Mouse (Mus musculus): ENCODE results near the gene Arl13a.
"Not testable (repeated sequence)": the region's sequence is repeated elsewhere in the genome, so short reads cannot be mapped to it uniquely, and the experiment has no call there.

Gene Arl13a

DNA sequence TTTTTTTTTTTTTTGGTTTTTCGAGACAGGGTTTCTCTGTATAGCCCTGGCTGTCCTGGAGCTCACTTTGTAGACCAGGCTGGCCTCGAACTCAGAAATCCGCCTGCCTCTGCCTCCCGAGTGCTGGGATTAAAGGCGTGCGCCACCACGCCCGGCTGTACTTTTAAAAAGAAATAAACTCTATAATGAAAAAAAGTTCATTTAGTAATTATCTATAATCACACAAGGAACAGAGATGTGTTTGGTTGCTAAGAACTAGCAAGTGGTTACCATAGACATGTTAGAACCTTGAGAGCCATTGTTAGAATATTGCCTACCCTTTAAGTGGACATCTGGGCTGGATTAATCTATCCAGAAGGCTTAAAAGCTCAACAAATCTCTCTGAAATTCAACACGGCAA is at the start of gene Arl13a:
Gene Arl13a (plus strand): TSS at position 301 of the 400 bp plus-strand sequence.
- DNase-seq (ENCODE audit: low read depth, low spot score), result not testable (repeated sequence)

DNA sequence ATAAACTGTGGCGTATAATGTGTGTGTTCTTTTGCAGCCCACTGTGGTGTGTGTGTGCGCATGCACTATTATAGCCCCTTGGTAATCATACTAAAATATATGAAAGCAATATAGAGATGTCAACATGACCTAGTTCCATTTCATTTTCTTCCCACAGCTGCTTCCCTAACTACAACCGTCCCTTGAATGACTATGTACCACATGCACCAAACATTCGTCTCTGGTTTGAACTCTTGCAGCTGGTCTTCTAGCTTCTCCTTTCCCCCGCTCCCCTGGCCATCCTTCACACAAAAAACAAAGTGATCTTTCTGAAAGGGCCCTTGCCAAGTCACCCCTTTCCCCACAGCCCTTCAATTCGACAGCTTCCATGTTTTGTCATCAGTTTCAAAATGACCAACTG is 47.3 kb upstream of the Arl13a start:
- no peak for DNase-seq (ENCODE audit: low read depth, low spot score)

DNA sequence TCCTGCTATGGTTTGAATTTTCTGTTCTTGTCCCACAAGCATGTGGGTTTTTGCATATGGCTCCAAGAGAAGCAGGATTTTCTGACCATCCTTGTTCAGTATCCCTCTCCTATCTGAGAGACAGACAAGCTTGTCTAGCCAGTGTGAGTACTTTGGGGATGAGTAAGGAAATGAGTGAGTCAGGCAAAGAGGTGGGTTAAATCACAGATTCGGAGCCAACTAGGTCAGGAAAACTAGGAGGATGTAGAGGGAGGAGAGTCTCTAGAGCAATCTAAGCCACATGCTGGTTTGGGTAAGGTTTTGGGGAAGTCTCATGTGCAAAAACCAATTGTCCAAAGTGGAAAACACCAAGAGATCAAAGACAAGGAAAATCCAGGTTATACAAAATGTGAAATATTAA is 45.8 kb upstream of the Arl13a start:
- DNase-seq (ENCODE audit: low read depth, low spot score), result peak; percentile 57

DNA sequence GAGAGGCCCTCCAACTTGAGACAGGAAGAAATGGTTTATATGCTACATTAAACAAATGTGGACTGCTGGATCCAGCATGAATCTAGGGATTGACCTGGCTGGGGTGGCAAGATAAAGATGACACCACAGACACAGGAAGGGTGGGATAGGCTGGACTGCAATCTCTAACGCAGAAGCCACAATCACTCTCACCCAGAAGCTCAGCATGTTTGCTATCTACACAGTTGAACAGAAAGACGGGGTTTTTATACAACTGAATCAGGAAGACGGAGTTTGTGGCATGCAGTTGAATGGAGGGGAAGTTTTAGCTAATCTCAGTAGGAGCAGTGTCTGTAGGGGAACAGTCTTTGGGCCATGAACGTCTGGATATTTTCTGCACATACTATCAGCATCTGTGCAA is 45.3 kb upstream of the Arl13a start:
- DNase-seq (ENCODE audit: low read depth, low spot score), result no peak

DNA sequence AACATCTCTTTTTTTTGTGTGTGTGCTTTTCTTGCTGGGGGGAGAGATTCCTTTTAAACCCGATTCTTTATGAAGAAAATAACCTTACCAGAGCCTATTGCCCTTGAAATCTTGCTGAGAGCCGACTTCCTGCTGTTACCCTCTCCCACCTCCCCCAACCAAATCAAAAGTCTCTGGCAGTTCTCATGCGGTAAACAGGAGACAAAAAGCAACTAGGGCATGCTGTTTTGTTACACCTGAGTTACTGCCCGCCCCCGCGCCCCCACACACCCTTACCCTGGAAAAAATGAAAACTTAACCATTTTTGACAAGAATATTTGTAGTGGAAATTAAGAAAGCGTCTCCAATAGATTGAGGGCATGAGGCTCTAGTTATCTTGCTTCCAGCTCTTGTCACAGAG is 29.1 kb upstream of the Arl13a start:
- DNase-seq (ENCODE audit: low read depth, low spot score), result no peak

DNA sequence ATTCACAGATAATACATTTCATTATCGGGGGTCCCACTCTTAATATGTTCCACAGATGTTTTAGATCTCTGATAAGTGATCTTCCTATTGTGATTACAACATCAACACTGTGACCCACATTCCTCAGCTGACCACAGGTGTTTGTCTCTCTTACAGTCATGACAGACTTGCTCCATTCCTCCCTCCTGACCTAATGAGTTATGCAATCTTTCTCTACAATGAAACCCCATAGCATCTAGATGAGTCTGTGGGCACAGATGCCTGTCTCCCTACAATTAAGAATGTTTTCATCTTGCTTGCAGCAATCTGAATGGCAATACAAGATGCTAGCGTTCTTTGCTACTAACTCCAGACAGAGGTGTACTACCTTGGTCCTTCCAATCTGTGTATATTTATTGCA is 26.9 kb upstream of the Arl13a start:
- peak; percentile 66 for DNase-seq (ENCODE audit: low read depth, low spot score)

DNA sequence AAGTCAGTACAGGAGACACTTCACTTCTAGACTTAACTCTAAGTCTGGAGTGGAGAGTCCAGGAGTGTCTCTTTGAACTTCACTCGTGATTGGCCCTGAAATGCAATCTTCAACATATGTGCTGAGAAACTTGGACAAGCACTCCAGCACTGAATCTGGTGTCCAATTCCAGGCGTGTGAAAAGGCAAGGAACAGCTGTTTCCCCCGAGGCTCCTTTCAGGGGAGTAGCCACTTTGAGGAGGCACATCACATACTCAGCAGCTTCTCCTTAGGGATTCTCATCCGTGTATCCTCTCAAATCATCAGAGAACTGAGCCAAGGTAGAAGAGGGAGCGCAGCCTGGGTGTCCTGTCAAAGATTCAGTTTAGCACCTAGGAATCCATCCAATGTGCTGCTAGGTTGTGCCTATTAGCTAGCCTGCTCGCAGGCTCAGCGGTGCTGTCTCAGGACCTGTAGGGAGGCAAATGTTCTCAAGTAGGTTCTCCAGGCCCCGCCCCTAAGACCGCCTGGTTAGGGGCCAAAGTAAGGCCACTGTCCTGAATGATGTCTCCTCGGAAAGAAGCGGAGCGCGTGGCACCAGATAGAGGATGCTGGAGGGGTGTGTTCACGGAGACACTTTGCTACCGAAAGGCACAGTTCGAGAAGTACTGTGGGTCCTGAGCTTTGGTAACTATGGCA is 25.1 kb upstream of the Arl13a start, which contains the start of gene Xkrx:
Gene Xkrx (minus strand): TSS at position 34 of the 678 bp plus-strand sequence.
- DNase-seq (ENCODE audit: low read depth, low spot score), result no peak

DNA sequence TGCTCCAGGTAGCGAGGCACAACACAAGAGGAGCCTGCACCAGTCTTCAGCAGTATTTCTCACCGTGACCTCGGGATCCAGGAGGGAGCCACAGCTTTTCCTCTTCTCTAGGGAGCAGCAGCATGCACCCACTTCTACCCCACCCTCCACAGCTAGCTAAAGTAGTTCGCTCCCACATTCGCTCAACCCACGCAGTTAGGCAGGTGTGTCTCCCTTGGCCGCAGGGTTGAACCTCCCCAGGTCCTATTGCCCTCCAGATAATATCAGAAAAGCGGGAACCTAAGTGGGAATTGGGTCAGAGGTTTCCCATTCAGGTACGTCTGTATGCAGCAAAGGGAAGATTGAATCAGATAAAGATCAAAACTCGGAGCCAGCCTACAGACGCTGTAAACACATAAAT is 24.5 kb upstream of the Arl13a start:
- DNase-seq (ENCODE audit: low read depth, low spot score), result no peak

DNA sequence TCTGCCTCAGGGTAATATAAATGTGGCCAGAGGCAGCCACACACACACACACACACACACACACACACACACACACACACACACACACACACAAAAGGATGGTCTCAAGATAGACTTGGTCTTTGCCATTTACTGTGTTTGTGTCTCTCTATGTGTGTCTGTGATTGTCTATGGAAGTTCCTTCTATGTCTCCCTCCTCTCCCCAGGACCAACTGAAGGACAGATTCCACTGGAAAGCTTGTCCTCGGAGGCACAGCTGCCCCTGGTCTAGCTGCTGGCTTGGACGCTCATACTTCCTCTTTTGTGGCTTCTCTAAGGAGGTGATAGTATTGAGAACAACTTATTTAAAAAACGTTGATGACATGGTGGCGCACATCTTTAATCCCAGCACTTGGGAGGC is 23.8 kb upstream of the Arl13a start:
- no peak for DNase-seq (ENCODE audit: low read depth, low spot score)

DNA sequence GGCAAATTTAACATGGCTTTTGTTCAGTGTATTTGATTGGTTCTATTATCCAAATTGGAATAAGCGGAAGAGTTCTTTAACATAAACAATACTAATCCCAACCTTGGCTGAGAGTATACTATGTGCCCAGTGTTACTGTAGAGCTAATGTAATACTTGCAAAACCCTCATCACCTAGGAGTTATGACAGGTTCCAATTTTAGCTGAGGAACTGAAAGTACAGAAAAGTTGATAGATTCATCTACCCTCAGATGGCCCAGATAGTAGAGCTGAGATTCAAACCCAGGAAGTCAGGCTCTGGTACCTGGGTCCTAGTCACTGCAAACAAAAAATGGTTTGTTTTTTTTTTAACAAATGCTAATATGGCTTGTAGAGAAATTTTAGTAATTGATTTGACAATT is 16.7 kb upstream of the Arl13a start:
- no peak for DNase-seq (ENCODE audit: low read depth, low spot score)

DNA sequence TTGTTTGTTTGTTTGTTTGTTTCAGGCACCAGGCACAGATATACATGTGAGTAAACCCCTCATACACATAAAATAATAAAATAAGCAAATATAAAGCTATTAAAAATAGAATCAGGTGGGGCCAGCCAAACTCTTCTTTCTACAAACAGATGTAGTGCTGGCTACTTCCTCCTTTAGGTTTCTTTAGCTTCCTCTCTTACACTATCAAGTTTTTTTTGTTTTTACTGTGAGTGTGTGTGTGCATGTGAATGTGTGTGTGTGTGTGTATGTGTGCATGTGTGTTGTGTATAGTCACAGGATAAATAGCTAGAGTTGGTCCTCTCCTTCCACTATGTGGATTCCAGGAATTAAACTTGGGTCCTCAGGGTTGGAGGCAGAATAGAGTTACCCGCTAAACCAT is 12.6 kb upstream of the Arl13a start:
- DNase-seq (ENCODE audit: low read depth, low spot score), result no peak

DNA sequence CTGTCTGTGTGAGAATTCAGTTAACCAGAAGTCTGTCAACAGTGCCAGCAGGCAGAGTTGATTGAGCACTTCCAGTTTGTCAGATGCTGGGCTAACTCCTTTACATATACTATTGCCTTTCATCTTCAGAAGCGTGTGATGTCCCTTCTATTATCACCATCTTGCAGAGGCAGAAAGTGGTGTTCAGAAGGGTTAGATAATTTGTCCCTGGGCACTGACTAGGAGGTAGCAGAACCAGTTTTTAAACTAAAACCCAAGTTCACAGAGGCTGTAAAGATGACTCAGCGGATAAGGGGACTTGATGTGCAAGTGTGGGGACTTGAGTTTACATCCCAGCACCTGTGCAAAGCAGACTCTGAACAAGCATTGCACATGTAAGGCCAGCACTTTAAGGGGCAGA is 21.2 kb downstream of the Arl13a start:
- DNase-seq (ENCODE audit: low read depth, low spot score), result no peak

DNA sequence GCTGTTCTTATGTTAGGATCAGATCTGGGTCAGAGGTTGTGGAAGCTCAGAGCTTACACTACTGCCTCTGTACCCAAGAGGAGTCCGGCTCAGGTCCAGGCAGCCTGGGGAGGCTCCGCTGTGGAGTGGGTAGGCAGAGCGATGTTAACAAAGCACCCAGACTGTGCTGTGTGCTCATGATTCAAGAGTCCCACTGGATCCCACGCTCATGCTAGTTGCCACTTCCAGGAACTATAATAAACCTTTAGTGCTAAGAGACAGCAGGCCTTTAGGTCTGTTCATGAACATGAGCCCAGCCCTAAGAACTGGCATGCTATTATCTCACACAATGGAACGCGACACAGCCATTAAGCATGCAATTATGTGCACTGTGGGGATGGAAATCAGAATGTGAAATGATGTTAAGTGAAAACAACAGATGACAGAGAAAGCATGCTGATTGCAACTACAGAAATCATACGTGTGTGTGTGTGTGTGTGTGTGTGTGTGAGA is 23.9 kb downstream of the Arl13a start:
- DNase-seq (ENCODE audit: low read depth, low spot score), result no peak

DNA sequence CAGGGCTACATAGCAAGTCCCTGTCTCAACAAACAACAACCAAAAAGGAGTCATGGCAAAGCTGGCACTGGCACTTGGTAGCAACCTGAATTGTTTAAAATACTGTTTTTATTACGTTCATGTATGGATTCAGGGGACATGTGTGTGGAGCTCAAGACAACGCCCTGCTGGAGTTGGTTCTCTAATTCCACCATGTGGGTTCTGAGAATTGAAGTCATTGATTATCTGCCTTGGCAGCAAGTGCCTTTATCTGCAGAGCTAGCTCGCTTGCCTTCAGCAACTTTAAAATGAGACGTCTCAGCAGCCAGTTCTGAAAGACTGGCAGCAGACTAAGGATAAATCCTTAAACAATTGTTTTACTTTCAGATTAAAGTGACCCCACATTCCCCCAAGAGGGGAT is 30.9 kb downstream of the Arl13a start:
- DNase-seq (ENCODE audit: low read depth, low spot score), result no peak

DNA sequence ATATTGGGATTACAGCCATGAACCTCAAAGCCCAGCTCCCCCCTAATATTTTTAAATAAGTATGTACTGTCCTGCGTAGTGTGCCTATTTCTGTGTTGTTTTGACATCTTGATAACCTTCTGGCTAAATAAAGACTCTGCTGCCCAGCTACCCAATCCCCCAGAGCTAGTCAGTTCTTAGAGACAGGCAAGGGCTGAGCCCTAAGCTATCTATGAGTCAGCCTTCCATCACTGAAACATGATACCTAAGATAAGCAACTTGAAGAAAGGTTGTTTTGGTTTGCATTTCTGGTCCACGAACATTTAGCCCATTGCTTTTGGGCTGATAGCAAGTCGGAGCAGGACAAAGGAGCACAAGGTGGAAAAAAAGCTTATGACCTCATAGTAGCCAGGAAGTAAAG is 33.3 kb downstream of the Arl13a start:
- peak; percentile 74 for DNase-seq (ENCODE audit: low read depth, low spot score)

DNA sequence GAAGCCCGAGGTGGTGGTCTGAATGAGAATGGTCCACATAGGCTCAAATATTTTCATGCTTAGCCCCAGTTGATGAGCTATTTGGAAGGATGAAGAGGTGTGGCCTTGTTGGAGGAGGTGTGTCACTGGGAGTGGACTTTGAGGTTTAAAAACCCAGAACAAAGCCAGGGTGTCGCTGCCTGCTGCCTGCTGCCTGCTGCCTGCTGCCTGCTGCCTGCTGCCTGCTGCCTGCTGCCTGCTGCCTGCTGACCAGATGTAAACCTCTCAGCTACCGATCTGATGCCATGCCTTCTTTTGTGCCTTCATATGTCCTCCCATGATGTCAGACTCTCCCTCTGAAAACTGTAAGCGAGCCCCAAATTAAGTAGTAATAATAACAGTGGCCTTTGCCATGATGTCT is 34.6 kb downstream of the Arl13a start, which contains the start of gene Nox1:
Gene Nox1 (minus strand): TSS at position 101 of the 400 bp plus-strand sequence.
- DNase-seq (ENCODE audit: low read depth, low spot score), result peak; percentile 21

DNA sequence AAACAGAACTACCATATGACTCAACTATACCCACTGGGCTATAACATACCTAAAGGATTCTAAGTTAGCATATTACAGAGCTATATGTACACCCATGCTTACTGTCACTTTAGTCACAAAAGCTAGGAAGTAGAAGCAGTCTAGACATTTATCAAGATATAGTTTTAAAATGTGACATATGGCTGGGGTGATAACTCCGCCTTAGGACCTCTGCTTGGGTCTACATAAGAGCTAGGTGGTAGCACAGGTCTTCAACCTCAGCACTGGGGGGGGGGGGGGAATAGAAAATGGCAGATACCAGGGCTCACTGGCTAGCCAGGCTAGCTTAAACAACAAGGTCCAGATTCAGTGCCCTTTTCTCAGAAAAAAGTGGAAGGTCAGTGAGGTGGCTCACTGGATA is 45.7 kb downstream of the Arl13a start:
- no peak for DNase-seq (ENCODE audit: low read depth, low spot score)

DNA sequence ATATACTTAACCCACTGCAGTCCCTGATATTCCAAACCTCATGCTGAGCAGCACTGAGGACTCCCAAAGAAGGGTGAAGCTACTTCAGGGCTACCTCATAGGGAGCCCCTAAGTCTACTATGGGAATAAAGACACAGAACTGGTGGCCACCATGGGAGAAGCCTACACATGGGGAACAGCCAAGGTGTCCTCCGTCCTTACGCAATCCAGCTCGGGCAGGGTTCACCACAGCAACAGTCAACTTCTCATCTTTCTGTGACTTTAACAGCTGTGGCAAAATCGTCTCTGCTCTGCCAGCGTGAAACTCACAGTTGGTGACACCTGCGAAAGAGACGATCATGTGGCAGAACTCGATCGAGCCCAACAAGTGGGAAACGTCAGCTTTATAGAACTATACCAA is 51.0 kb downstream of the Arl13a start:
- no peak for DNase-seq (ENCODE audit: low read depth, low spot score)

DNA sequence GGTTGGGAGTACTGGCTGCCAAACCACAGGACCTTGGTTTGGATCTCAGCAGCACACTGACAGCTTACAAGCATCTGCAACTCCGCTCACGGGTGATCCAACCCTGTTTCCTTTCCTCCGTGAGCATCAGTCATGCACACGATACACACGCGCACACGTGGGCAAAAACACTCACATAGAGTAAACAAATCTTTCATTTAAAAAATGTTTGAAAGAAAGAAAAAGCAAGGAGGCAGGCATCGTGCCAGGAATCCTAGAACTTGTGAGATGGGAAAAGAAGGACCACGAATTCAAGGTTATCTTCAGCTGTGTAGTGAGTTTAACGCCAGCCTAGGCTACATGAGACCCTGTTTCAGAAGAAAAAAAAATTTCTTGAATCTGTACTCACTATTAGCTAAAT is 58.6 kb downstream of the Arl13a start:
- no peak for DNase-seq (ENCODE audit: low read depth, low spot score)

DNA sequence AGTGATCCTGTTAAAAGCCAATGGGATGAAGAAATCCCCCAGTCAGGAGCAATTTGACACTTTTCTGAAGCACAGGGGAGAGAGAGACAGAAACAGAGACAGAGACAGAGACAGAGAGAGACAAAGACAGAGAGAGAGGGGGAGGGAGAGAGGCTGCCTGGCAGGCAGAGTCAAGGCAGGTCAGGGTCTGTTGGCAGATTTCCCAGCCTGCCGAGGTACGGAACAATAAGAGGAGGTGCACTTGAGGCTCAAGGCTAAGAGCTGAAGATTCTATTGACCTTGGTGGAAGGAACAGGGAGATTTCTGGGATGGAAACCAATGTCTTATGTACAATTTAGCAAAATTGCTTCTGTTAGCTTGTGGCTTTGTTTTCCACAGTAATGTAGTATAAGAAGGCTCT is 60.9 kb downstream of the Arl13a start:
- DNase-seq (ENCODE audit: low read depth, low spot score), result no peak

Measured in 3T3-L1 (cell line).